Mouse (Mus musculus) heart, embryonic 14.5 days (tissue): ENCODE results near the gene Tas1r3. TPM values are rescaled to one million over a fixed set of nuclear protein-coding genes. Genes with fewer than 3 reads are reported as not detected.

Experiments
- ATAC-seq: fragments of 200-750 bp; cut with Nextera tagmentation; 2 replicates; pipeline ENCODE4 v1.8.0; 2017; ENCODE audit warnings: low read depth, moderate TSS enrichment; ENCODE audit not compliant: insufficient number of reproducible peaks, insufficient read depth, low FRiP score
- H3K27ac ChIP-seq, 2 experiments: fragments of 200-500 bp in 1 of 2; fragments of 300-500 bp in 1 of 2; sonication (generic) in 1 of 2; replicated peaks in 1 of 2; 2 replicates each; pipeline ENCODE4 v1.5.1; 2012 to 2014; ENCODE audit warnings: low read depth in 2 of 2, low read length in 2 of 2, control low read depth in 1 of 2, mild to moderate bottlenecking in 1 of 2, mixed read lengths in 1 of 2; ENCODE audit not compliant: control insufficient read depth in 1 of 2, insufficient read depth in 1 of 2
- H3K27me3 ChIP-seq: fragments of 300-500 bp; sonication (generic); 2 replicates; pipeline ENCODE4 v1.6.1; 2014; ENCODE audit warnings: mild to moderate bottlenecking, low read length, control low read depth; ENCODE audit not compliant: control insufficient read depth, insufficient read depth
- H3K36me3 ChIP-seq: fragments of 300-500 bp; sonication (generic); 2 replicates; pipeline ENCODE4 v1.6.1; 2014; ENCODE audit warnings: mild to moderate bottlenecking, control low read depth, low read length, mixed read lengths; ENCODE audit not compliant: control insufficient read depth, insufficient read depth
- H3K4me1 ChIP-seq, 2 experiments: fragments of 200-500 bp in 1 of 2; fragments of 300-500 bp in 1 of 2; sonication (generic) in 1 of 2; 2 replicates each; pipeline ENCODE4 v1.6.1; 2012 to 2014; ENCODE audit warnings: low read length in 2 of 2, control low read depth in 1 of 2, mixed read lengths in 1 of 2; ENCODE audit not compliant: control insufficient read depth in 2 of 2, insufficient read depth in 2 of 2
- H3K4me2 ChIP-seq: fragments of 300-500 bp; sonication (generic); 2 replicates; pipeline ENCODE4 v1.6.1; 2014; ENCODE audit warnings: mild to moderate bottlenecking, low read length
- H3K4me3 ChIP-seq, 2 experiments: fragments of 200-500 bp in 1 of 2; fragments of 300-500 bp in 1 of 2; sonication (generic) in 1 of 2; 2 replicates each; pipeline ENCODE4 v1.5.1; 2012 to 2014; ENCODE audit warnings: low read length in 2 of 2, mild to moderate bottlenecking in 2 of 2, control low read depth in 1 of 2, low read depth in 1 of 2, moderate library complexity in 1 of 2; ENCODE audit not compliant: control insufficient read depth in 1 of 2, insufficient read depth in 1 of 2
- H3K9ac ChIP-seq: fragments of 300-500 bp; sonication (generic); 2 replicates; pipeline ENCODE4 v1.6.1; 2014; ENCODE audit warnings: mild to moderate bottlenecking, low read length
- H3K9me3 ChIP-seq: fragments of 300-500 bp; sonication (generic); 2 replicates; pipeline ENCODE4 v1.6.1; 2016; ENCODE audit warnings: low read length, control low read depth; ENCODE audit not compliant: control insufficient read depth
- WGBS: fragments of 180-500 bp; shearing (Covaris S2); extraction: QIAGEN DNeasy Blood & Tissue Kit; methylation state at CpG from one replicate; pipeline ENCODE4 v1.1.7; 2014; 5-methylcytosine and 5-hydroxymethylcytosine counted together
- microRNA-seq: library from miRNA; unstranded; fragments of <30 nt; microRNA quantifications from one replicate; pipeline ENCODE4, GENCODE M21; 2016
- polyA plus RNA-seq: library from polyadenylated mRNA; unstranded; fragments of >200 nt; fragmentation: Nextera tagmentation; extraction: Ambion mirVana; gene quantifications from 2 replicates; pipeline ENCODE4 v1.2.1, GENCODE M21; 2014

Tas1r3 gene
- polyA plus RNA-seq, 1 experiment from 2014 or later = 0.12 TPM

GRCm38 (mm10) chr4:155812665-155813181, 50.4 kb downstream of the Tas1r3 start:
- WGBS = 0% methylated on average over 48 of the region's 49 CpGs
- 0 out of 2 replicates have a peak, but pooled peaks have one; percentile 15 for ATAC-seq
- peaks cover 3 to 22% of the 10 kb centered on the region in 2 experiments for H3K4me1 ChIP-seq
- peak overlapping the region; percentile 98 for H3K4me2 ChIP-seq
- no peaks in the 10 kb centered on the region for H3K27me3 ChIP-seq
- peaks cover 78% of the 10 kb centered on the region for H3K36me3 ChIP-seq
- H3K9ac ChIP-seq = peak overlapping the region; percentile 100
- H3K27ac ChIP-seq = peak overlapping the region; percentile 61 to 90
- H3K9me3 ChIP-seq = no peaks in the 10 kb centered on the region
- H3K4me3 ChIP-seq = peak overlapping the region; percentile 77 to 94

- WGBS = under 1% methylated on average over 58 of the region's 60 CpGs
- Histone ChIP-seq H3K4me1 (peaks cover 3 to 22% of the 10 kb centered on the region in 2 experiments), H3K4me2 (peak within 1 kb of the TSS; percentile 98), H3K9ac (peak within 1 kb of the TSS; percentile 100), H3K27ac (peak within 1 kb of the TSS; percentile 90 to 95), H3K4me3 (peak within 1 kb of the TSS; percentile 77 to 94), H3K27me3 (no peaks in the 10 kb centered on the region), H3K36me3 (peaks cover 78% of the 10 kb centered on the region), H3K9me3 (no peaks in the 10 kb centered on the region)
- peak; percentile 99 for ATAC-seq
Measured at GRCm38 (mm10) chr4:155811929-155812664, 51.1 kb downstream of the Tas1r3 start, which contains the start of gene Ccnl2. Ccnl2 (plus strand) TSS chr4:155812489.

Small RNAs within 50 kb of the gene (microRNA-seq; reads per million reads assigned to microRNA genes)
- gene Gm22991 = not detected

Other genes starting within 250 kb of the Tas1r3 start
- 33.5 and 36.7 TPM in 2 replicates for gene Cdk11b, start 238.5 kb downstream of the Tas1r3 start, polyA plus RNA-seq
- gene Gm10563, start 218.0 kb downstream of the Tas1r3 start, polyA plus RNA-seq = not detected in 2 replicates
- gene Mmp23, start 210.0 kb downstream of the Tas1r3 start, polyA plus RNA-seq = 63.1 and 67.1 TPM in 2 replicates
- gene Mib2, start 194.2 kb downstream of the Tas1r3 start, polyA plus RNA-seq = 12.5 and 15.3 TPM in 2 replicates
- gene Fndc10, start 169.0 kb downstream of the Tas1r3 start, polyA plus RNA-seq = 1.9 and 2.4 TPM in 2 replicates
- gene Ssu72, start 158.6 kb downstream of the Tas1r3 start, polyA plus RNA-seq = 113 and 115 TPM in 2 replicates
- 0.23 and 0.28 TPM in 2 replicates for gene Tmem240, start 128.6 kb downstream of the Tas1r3 start, polyA plus RNA-seq
- 89.0 and 95.2 TPM in 2 replicates for gene Atad3a, start 102.3 kb downstream of the Tas1r3 start, polyA plus RNA-seq
- 4.5 and 4.9 TPM in 2 replicates for gene Vwa1, start 88.7 kb downstream of the Tas1r3 start, polyA plus RNA-seq
- gene Tmem88b, start 77.5 kb downstream of the Tas1r3 start, polyA plus RNA-seq = 2.4 and 2.5 TPM in 2 replicates
- gene Ankrd65, start 72.9 kb downstream of the Tas1r3 start, polyA plus RNA-seq = not detected in 2 replicates
- gene Mrpl20, start 60.5 kb downstream of the Tas1r3 start, polyA plus RNA-seq = 146 and 160 TPM in 2 replicates
- 120 and 126 TPM in 2 replicates for gene Ccnl2, start 50.9 kb downstream of the Tas1r3 start, polyA plus RNA-seq
- 112 and 118 TPM in 2 replicates for gene Aurkaip1, start 32.1 kb downstream of the Tas1r3 start, polyA plus RNA-seq
- gene Mxra8, start 23.7 kb downstream of the Tas1r3 start, polyA plus RNA-seq = 55.5 and 75.6 TPM in 2 replicates
- 9.1 and 10.9 TPM in 2 replicates for gene Dvl1, start 16.0 kb downstream of the Tas1r3 start, polyA plus RNA-seq
- 10.9 and 11.0 TPM in 2 replicates for gene Cptp, start 6.1 kb upstream of the Tas1r3 start, polyA plus RNA-seq
- 36.0 and 38.5 TPM in 2 replicates for gene Ints11, start 6.2 kb upstream of the Tas1r3 start, polyA plus RNA-seq
- 28.0 and 30.0 TPM in 2 replicates for gene Pusl1, start 28.4 kb upstream of the Tas1r3 start, polyA plus RNA-seq
- gene Acap3, start 28.5 kb upstream of the Tas1r3 start, polyA plus RNA-seq = 9.0 and 9.4 TPM in 2 replicates
- gene Ube2j2, start 80.5 kb upstream of the Tas1r3 start, polyA plus RNA-seq = 75.5 and 98.6 TPM in 2 replicates
- gene C1qtnf12, start 99.0 kb upstream of the Tas1r3 start, polyA plus RNA-seq = 26.8 and 29.2 TPM in 2 replicates
- gene B3galt6, start 129.3 kb upstream of the Tas1r3 start, polyA plus RNA-seq = 8.9 and 11.5 TPM in 2 replicates
- 133 and 137 TPM in 2 replicates for gene Sdf4, start 129.5 kb upstream of the Tas1r3 start, polyA plus RNA-seq
- gene Tnfrsf4, start 150.5 kb upstream of the Tas1r3 start, polyA plus RNA-seq = 0.51 and 0.57 TPM in 2 replicates
- 2.2 and 2.3 TPM in 2 replicates for gene Tnfrsf18, start 162.8 kb upstream of the Tas1r3 start, polyA plus RNA-seq
- gene Ttll10, start 196.1 kb upstream of the Tas1r3 start, polyA plus RNA-seq = 0.11 and 0.26 TPM in 2 replicates
- gene 9430015G10Rik, start 246.6 kb upstream of the Tas1r3 start, polyA plus RNA-seq = 12.0 and 14.6 TPM in 2 replicates